Mouse (Mus musculus) liver, embryonic 13.5 days (tissue): ENCODE measurements at regions not wholly inside any gene's neighbourhood (a gene's known extent, or its start where the extent isn't known, plus 50 kb on each side); places are given as distances from the start of the nearest gene placed in this dataset.

Experiments used
- ATAC-seq: fragments of 200-750 bp; cut with Nextera tagmentation; 2 replicates; pipeline ENCODE4 v1.8.0; 2017; ENCODE audit warnings: low read depth, mild to moderate bottlenecking, moderate number of reproducible peaks, moderate library complexity
- DNase-seq: peaks from one replicate; pipeline ENCODE4 v3.0.0; 2022
- H3K27ac ChIP-seq: fragments of 300-500 bp; sonication (generic); 2 replicates; pipeline ENCODE4 v1.5.1; 2015; ENCODE audit warnings: moderate library complexity, mild to moderate bottlenecking, inconsistent platforms
- H3K27me3 ChIP-seq: fragments of 300-500 bp; sonication (generic); 2 replicates; pipeline ENCODE4 v1.6.1; 2015; ENCODE audit warnings: mild to moderate bottlenecking, inconsistent platforms
- H3K36me3 ChIP-seq: fragments of 300-500 bp; sonication (generic); 2 replicates; pipeline ENCODE4 v1.6.1; 2015; ENCODE audit warnings: mild to moderate bottlenecking, inconsistent platforms
- H3K4me1 ChIP-seq: fragments of 300-500 bp; sonication (generic); replicated peaks from 2 replicates; pipeline ENCODE4 v1.6.1; 2015; ENCODE audit warnings: inconsistent platforms
- H3K4me2 ChIP-seq: fragments of 300-500 bp; sonication (generic); 2 replicates; pipeline ENCODE4 v1.6.1; 2015; ENCODE audit warnings: inconsistent platforms, mild to moderate bottlenecking, moderate library complexity
- H3K4me3 ChIP-seq: fragments of 300-500 bp; sonication (generic); replicated peaks from 2 replicates; pipeline ENCODE4 v1.5.1; 2015; ENCODE audit warnings: mild to moderate bottlenecking, inconsistent platforms
- H3K9ac ChIP-seq: fragments of 300-500 bp; sonication (generic); 2 replicates; pipeline ENCODE4 v1.6.1; 2015; ENCODE audit warnings: mild to moderate bottlenecking, inconsistent platforms
- H3K9me3 ChIP-seq: fragments of 300-500 bp; sonication (generic); replicated peaks from 2 replicates; pipeline ENCODE4 v1.6.1; 2016; ENCODE audit warnings: inconsistent platforms
- WGBS: fragments of 180-500 bp; shearing (Covaris S2); methylation state at CpG from one replicate; pipeline ENCODE4 v1.1.7; 2015; ENCODE audit not compliant: insufficient replicate concordance; 5-methylcytosine and 5-hydroxymethylcytosine counted together

DNA sequence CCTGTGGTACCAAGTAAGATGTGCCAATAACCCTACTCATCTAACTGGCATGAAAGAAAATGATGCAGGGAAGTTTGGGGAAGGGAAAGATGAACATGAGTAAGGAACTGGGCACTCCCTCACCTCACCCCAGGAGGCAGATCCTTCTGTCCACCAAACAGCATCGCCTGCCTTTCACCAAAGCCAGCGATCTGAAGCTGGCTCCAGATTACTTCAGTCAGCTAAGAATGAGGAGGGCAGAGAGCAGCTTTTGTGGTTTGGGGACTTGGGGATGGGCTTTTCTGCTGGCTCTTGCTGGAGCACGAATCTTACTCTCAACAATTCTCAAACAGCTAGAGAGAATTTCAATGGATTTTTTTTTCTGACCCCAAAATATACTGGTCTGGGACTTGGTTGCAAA lies 297.0 kb downstream of the Bcor start:
- ATAC-seq: no peak
- no peak overlapping the region for H3K27ac ChIP-seq
- no peak for DNase-seq
- H3K4me1 ChIP-seq: no peaks in the 10 kb centered on the region
- H3K4me2 ChIP-seq: no peak overlapping the region
- WGBS: 37% methylated on average over 3 of the region's 3 CpGs
- H3K36me3 ChIP-seq: no peaks in the 10 kb centered on the region
- H3K4me3 ChIP-seq: no peak overlapping the region
- peaks cover 12% of the 10 kb centered on the region; the same call in 1 of the 2 replicates for H3K27me3 ChIP-seq
- H3K9ac ChIP-seq: no peak overlapping the region
- H3K9me3 ChIP-seq: no peaks in the 10 kb centered on the region

GRCm38 (mm10) chrX:11873913-11874312 lies 286.2 kb downstream of the Bcor start:
- Histone ChIP-seq H3K36me3 (no peaks in the 10 kb centered on the region), H3K4me1 (no peaks in the 10 kb centered on the region), H3K27ac (no peak overlapping the region), H3K9ac (no peak overlapping the region), H3K27me3 (no peaks in the 10 kb centered on the region), H3K9me3 (no peaks in the 10 kb centered on the region), H3K4me2 (no peak overlapping the region), H3K4me3 (no peak overlapping the region)
- ATAC-seq (no peak), DNase-seq (no peak)
- WGBS: 68% methylated on average over 6 of the region's 6 CpGs

GRCm38 (mm10) chrX:11876636-11877035 lies 283.5 kb downstream of the Bcor start:
- no peaks in the 10 kb centered on the region for H3K9me3 ChIP-seq
- no peaks in the 10 kb centered on the region for H3K36me3 ChIP-seq
- ATAC-seq (no peak), DNase-seq (no peak)
- H3K4me1 ChIP-seq: no peaks in the 10 kb centered on the region
- no peak overlapping the region for H3K4me3 ChIP-seq
- WGBS: 75% methylated on average over 7 of the region's 7 CpGs
- H3K27ac ChIP-seq: no peak overlapping the region
- H3K27me3 ChIP-seq: no peaks in the 10 kb centered on the region
- H3K9ac ChIP-seq: no peak overlapping the region
- no peak overlapping the region for H3K4me2 ChIP-seq

DNA sequence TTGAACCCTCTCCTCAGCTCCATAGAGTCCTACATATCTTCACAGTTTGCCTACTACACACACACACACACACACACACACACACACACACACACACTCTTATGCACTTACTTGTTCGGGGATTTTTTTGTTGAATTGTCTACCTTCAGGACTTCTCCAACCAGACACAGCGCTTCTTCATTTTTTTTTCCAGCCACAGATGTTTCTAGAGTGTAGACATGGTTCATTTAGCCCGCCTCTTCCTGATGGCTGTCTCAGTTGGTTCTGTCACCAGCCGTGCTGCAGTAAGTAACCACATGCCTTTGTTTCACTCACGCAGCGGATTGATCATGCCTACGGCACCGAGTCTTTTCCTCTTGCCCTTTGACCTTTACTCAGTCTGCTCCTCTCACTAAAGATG lies 282.1 kb downstream of the Bcor start:
- Histone ChIP-seq H3K4me1 (no peaks in the 10 kb centered on the region), H3K27me3 (no peaks in the 10 kb centered on the region), H3K36me3 (no peaks in the 10 kb centered on the region), H3K9ac (no peak overlapping the region), H3K27ac (no peak overlapping the region), H3K4me3 (no peak overlapping the region), H3K9me3 (no peaks in the 10 kb centered on the region), H3K4me2 (no peak overlapping the region)
- DNase-seq (no peak), ATAC-seq (no peak)
- 44% methylated on average over 8 of the region's 8 CpGs for WGBS

DNA sequence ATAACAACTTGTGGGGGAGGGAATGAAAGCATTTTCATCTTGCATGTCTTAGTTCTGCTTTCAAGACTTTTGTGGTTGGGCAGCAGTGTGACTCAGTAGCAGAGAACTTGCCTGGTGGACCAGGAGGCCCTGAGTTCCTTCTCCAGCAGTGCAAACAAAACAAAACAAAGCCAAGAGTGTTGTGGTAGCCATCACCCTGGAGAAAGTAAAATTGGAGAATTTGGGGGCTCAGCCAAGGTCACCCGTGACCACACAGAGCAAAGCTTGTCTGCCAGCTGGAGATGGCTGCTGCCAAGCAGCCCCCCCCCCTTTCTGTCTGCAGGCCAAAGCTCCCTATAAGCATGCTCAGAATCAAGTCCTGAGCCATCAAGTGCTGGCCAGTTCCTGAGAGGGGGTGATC lies 279.2 kb downstream of the Bcor start:
- 59% methylated on average over 1 of the region's 1 CpGs for WGBS
- ATAC-seq (no peak), DNase-seq (no peak)
- Histone ChIP-seq H3K4me1 (no peaks in the 10 kb centered on the region), H3K9ac (no peak overlapping the region), H3K27me3 (no peaks in the 10 kb centered on the region; the same call in 1 of the 2 replicates), H3K9me3 (no peaks in the 10 kb centered on the region), H3K4me2 (no peak overlapping the region), H3K4me3 (no peak overlapping the region), H3K27ac (no peak overlapping the region), H3K36me3 (no peaks in the 10 kb centered on the region)

DNA sequence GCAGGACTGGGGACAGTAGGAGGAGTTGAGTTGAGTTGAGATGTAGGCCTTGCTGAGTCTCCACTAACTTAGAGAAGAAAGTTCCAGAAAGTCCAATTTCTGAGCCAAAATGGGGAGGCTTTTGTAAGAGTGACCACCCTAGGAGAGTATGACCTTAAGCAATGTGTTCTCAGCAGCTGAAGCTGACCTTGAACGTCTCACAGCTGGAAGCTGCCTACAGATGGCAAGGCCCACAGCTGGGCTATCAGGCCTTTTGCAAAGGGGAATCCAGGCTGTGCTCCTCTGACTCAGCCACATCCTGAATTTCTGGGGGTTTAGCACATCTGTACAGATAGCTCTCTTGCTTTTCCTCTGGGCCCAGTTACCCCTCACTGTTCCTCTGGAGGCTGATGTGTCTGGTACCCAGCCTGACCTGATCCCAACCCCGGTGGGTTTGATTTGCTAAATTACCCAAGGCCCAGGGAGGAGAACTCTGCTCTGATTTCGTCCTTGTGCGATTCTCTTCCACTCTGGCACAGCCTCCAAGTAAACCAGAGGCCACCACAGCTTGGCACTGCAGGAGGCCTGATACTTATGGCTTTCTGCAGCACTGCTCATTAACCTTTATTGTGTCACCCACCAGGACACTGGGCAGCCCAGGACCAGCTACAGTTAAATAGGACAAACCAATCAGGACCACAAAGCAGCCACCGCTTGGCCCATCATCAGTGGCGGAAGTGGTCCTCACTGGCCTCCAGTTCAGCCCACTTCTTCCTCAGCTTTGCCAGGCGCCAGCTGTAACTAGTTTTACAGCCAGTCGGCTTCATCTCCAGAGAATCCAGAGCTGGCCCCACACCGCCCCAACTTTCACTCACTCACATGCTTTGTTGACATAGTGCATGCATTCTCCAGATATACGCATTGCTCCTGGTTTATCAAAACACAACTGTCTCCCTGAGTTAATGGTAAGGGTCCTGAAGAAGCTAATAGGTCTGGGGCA lies 276.1 kb downstream of the Bcor start:
- Histone ChIP-seq H3K27ac (no peak overlapping the region), H3K36me3 (no peaks in the 10 kb centered on the region), H3K4me3 (no peak overlapping the region), H3K4me1 (no peaks in the 10 kb centered on the region), H3K4me2 (no peak overlapping the region), H3K9ac (no peak overlapping the region), H3K9me3 (no peaks in the 10 kb centered on the region), H3K27me3 (no peaks in the 10 kb centered on the region; the same call in 1 of the 2 replicates)
- DNase-seq: no peak
- WGBS: 69% methylated on average over 10 of the region's 10 CpGs
- ATAC-seq: no peak

DNA sequence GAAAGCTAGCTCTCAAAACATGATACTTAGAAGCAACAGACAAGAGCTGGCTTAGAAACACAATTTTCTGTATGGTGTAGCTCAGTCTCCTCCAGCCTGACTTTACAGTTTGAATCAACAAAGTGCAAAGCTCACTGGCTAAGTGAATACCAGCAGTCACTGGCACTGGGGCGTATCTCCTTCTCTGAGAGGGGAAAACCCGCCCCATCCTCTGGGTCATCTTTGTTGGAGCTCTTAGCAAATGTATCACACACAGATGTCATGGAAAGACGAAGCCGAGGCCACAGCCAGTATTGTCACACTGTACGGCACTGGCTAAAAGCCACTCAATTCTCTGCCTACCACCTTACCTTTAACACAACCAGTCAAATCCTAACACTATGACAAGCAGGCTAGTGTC lies 267.8 kb downstream of the Bcor start:
- Histone ChIP-seq H3K36me3 (no peaks in the 10 kb centered on the region), H3K4me1 (peaks cover 8% of the 10 kb centered on the region), H3K4me3 (no peak overlapping the region), H3K27me3 (no peaks in the 10 kb centered on the region), H3K9me3 (no peaks in the 10 kb centered on the region), H3K9ac (no peak overlapping the region), H3K4me2 (no peak overlapping the region), H3K27ac (no peak overlapping the region)
- 68% methylated on average over 5 of the region's 5 CpGs for WGBS
- ATAC-seq: no peak
- no peak for DNase-seq

DNA sequence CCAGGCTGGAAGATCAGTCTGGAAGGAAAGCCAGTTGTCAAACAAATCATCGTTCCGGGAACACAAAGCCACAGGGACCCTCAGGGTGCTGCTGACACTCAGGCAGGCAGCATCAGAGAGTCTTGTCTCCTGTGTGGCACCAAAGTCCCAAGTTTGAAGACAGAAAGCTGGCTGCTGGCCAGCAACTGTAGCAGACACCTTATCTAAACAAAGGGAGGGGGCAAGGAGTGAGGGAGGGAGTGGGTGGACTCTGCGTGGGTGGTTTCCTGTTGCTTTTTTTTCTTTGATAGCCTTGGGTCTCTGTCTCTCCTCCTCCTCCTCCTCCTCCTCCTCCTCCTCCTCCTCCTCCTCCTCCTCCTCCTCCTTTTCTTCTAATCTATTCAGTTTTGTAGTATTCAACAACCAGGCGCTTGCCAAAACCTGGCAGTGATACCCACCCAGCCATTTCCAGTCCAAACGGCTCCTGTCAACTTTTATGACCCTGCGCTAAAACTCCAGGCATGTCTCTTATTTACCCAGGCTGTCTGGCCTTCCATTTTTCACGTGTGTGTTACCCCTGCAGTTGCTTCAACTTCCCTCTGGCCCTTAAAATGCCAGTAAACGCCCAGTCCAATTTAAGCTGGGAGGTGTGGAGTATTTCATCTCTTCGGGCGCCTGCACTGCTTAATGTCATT lies 266.4 kb downstream of the Bcor start:
- Histone ChIP-seq H3K27me3 (no peaks in the 10 kb centered on the region), H3K27ac (no peak overlapping the region), H3K9me3 (no peaks in the 10 kb centered on the region), H3K4me1 (peaks cover 8% of the 10 kb centered on the region), H3K4me2 (no peak overlapping the region), H3K4me3 (no peak overlapping the region), H3K36me3 (no peaks in the 10 kb centered on the region), H3K9ac (no peak overlapping the region)
- ATAC-seq (no peak), DNase-seq (no peak)
- WGBS: 32% methylated on average over 10 of the region's 10 CpGs

GRCm38 (mm10) chrX:11894280-11894662 lies 265.9 kb downstream of the Bcor start:
- H3K27me3 ChIP-seq: no peaks in the 10 kb centered on the region
- no peak overlapping the region for H3K4me3 ChIP-seq
- peaks cover 8% of the 10 kb centered on the region for H3K4me1 ChIP-seq
- no peak overlapping the region for H3K4me2 ChIP-seq
- ATAC-seq: no peak
- no peak for DNase-seq
- H3K27ac ChIP-seq: no peak overlapping the region
- H3K9ac ChIP-seq: no peak overlapping the region
- H3K36me3 ChIP-seq: no peaks in the 10 kb centered on the region
- 57% methylated on average over 6 of the region's 6 CpGs for WGBS
- H3K9me3 ChIP-seq: no peaks in the 10 kb centered on the region

- Histone ChIP-seq H3K4me1 (peaks cover 8% of the 10 kb centered on the region), H3K9me3 (no peaks in the 10 kb centered on the region), H3K9ac (no peak overlapping the region), H3K4me3 (no peak overlapping the region), H3K4me2 (no peak overlapping the region), H3K27ac (no peak overlapping the region), H3K27me3 (no peaks in the 10 kb centered on the region), H3K36me3 (no peaks in the 10 kb centered on the region)
- WGBS: 48% methylated on average over 5 of the region's 5 CpGs
- DNase-seq (no peak), ATAC-seq (no peak)
Measured at GRCm38 (mm10) chrX:11895396-11895795, 264.8 kb downstream of the Bcor start.

- no peak overlapping the region for H3K27ac ChIP-seq
- no peak overlapping the region for H3K9ac ChIP-seq
- no peak for ATAC-seq
- no peak overlapping the region for H3K4me2 ChIP-seq
- 83% methylated on average over 8 of the region's 8 CpGs for WGBS
- peaks cover 8% of the 10 kb centered on the region for H3K4me1 ChIP-seq
- no peak overlapping the region for H3K4me3 ChIP-seq
- H3K9me3 ChIP-seq: no peaks in the 10 kb centered on the region
- H3K27me3 ChIP-seq: no peaks in the 10 kb centered on the region
- no peaks in the 10 kb centered on the region for H3K36me3 ChIP-seq
- DNase-seq: no peak
Measured at GRCm38 (mm10) chrX:11898280-11898679, 261.9 kb downstream of the Bcor start.
